Mouse (Mus musculus) kidney, adult 2 months (tissue): ENCODE results near the gene Wiz.

Experiments used
- CTCF ChIP-seq: fragments of 200-500 bp; conservative IDR thresholded peaks from 2 replicates; pipeline ENCODE4 v1.5.1; 2011; ENCODE audit warnings: low read depth, mild to moderate bottlenecking, control low read depth, low read length, moderate library complexity, mixed read lengths; ENCODE audit not compliant: insufficient read depth, insufficient read length
- POLR2A ChIP-seq: fragments of 200-500 bp; IDR thresholded peaks from one replicate; pipeline ENCODE4 v1.6.1; 2011; ENCODE audit warnings: low read depth, low read length, control low read depth

DNA sequence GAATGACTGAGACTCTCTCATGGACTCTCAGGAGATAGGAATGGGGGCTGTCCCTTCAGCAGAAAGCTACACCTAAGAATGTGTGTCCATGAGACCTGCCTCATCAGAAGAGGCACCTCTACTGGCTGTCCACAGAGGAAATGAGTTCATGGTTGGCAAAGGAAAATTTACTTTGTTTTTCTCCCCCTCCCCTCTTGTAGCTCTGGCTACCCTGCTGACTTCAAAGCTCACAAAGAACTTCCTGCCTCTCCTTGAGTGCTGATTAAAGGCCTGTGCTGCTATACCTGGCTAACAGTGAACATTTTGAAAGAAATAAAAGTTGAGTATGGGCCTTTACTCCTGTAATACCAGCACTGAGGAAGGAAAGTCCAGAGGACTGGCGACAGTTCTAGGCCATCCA lies 48.1 kb downstream of the Wiz start:
- TF ChIP-seq CTCF (no peak), POLR2A (no peak)
